Mouse (Mus musculus) liver, embryonic 14.5 days (tissue): Measurements from ENCODE around the gene Nudt4. TPM values are rescaled to one million over a fixed set of nuclear protein-coding genes. Genes with fewer than 3 reads are reported as not detected.

Experiments used
- ATAC-seq: fragments of 200-750 bp; cut with Nextera tagmentation; 2 replicates; pipeline ENCODE4 v1.8.0; 2017; ENCODE audit warnings: moderate number of reproducible peaks, mild to moderate bottlenecking, moderate library complexity; ENCODE audit not compliant: insufficient read depth
- DNase-seq, 3 experiments: peaks; one replicate each; pipeline ENCODE4 v3.0.0-alpha.2; 2012 to 2013; ENCODE audit warnings: low read depth in 3 of 3, low spot score in 3 of 3
- H3K27ac ChIP-seq: fragments of 300-500 bp; sonication (generic); 2 replicates; pipeline ENCODE4 v1.5.1; 2014; ENCODE audit warnings: moderate library complexity, mild to moderate bottlenecking, control low read depth, inconsistent platforms
- H3K27me3 ChIP-seq: fragments of 300-500 bp; sonication (generic); 2 replicates; pipeline ENCODE4 v1.6.1; 2014; ENCODE audit warnings: mild to moderate bottlenecking, low read length, moderate library complexity; ENCODE audit not compliant: control insufficient read depth, insufficient read depth
- H3K36me3 ChIP-seq: fragments of 300-500 bp; sonication (generic); replicated peaks from 2 replicates; pipeline ENCODE4 v1.6.1; 2014; ENCODE audit warnings: low read depth; ENCODE audit not compliant: control insufficient read depth, insufficient read depth
- H3K4me1 ChIP-seq, 2 experiments: fragments of 200-500 bp in 1 of 2; fragments of 300-500 bp in 1 of 2; sonication (generic) in 1 of 2; replicated peaks; 2 replicates each; pipeline ENCODE4 v1.6.1; 2012 to 2014; ENCODE audit warnings: antibody characterized with exemption in 1 of 2, inconsistent platforms in 1 of 2, low read length in 1 of 2; ENCODE audit not compliant: control insufficient read depth in 2 of 2, insufficient read depth in 2 of 2
- H3K4me2 ChIP-seq: fragments of 300-500 bp; sonication (generic); 2 replicates; pipeline ENCODE4 v1.6.1; 2014; ENCODE audit warnings: low read depth, mild to moderate bottlenecking, control low read depth, moderate library complexity
- H3K4me3 ChIP-seq, 2 experiments: fragments of 200-500 bp in 1 of 2; fragments of 300-500 bp in 1 of 2; sonication (generic) in 1 of 2; 2 replicates each; pipeline ENCODE4 v1.5.1; 2012 to 2014; ENCODE audit warnings: low read depth in 2 of 2, low read length in 2 of 2, mild to moderate bottlenecking in 2 of 2, control low read depth in 1 of 2, inconsistent platforms in 1 of 2, moderate library complexity in 1 of 2; ENCODE audit not compliant: insufficient read depth in 1 of 2
- H3K9ac ChIP-seq: fragments of 300-500 bp; sonication (generic); replicated peaks from 2 replicates; pipeline ENCODE4 v1.6.1; 2014; ENCODE audit warnings: mild to moderate bottlenecking, control low read depth, moderate library complexity
- H3K9me3 ChIP-seq: fragments of 300-500 bp; sonication (generic); 2 replicates; pipeline ENCODE4 v1.6.1; 2016; ENCODE audit warnings: low read length, mixed read lengths; ENCODE audit not compliant: control insufficient read depth
- CTCF ChIP-seq: IDR thresholded peaks from 2 replicates; pipeline ENCODE4 v1.5.1; 2016; ENCODE audit warnings: antibody characterized with exemption, low read depth, control low read depth
- EP300 ChIP-seq: IDR thresholded peaks from 2 replicates; pipeline ENCODE4 v1.6.1; 2016; ENCODE audit warnings: antibody characterized with exemption, low read depth
- WGBS: fragments of 180-500 bp; shearing (Covaris S2); extraction: QIAGEN DNeasy Blood & Tissue Kit; methylation state at CpG from one replicate; pipeline ENCODE4 v1.1.7; 2014; ENCODE audit not compliant: insufficient replicate concordance; 5-methylcytosine and 5-hydroxymethylcytosine counted together
- polyA plus RNA-seq, 2 experiments: library from polyadenylated mRNA; depleted of rRNA in 1 of 2; stranded (reverse) in 1 of 2; unstranded in 1 of 2; fragments of >200 nt; fragmentation: Nextera tagmentation in 1 of 2; extraction: Ambion mirVana in 1 of 2; gene quantifications; 2 replicates each; pipeline versions ENCODE4 v1.2.1 to v1.2.3; 2012 to 2014

Gene Nudt4
- polyA plus RNA-seq, 2 experiments = 49.7 to 95.5 TPM

- H3K27ac ChIP-seq = peak overlapping the region; percentile 91
- DNase-seq (no peak), ATAC-seq (no peak)
- H3K4me2 ChIP-seq = peak overlapping the region; percentile 66
- TF ChIP-seq CTCF (no peak), EP300 (no peak)
- no peaks in the 10 kb centered on the region for H3K9me3 ChIP-seq
- peak overlapping the region; percentile 84 for H3K9ac ChIP-seq
- peak overlapping the region in 1 of 2 experiments; percentile 36; a peak in 1 of 4 replicates for H3K4me3 ChIP-seq
- H3K4me1 ChIP-seq = peaks cover 43 to 49% of the 10 kb centered on the region in 2 experiments
- no peaks in the 10 kb centered on the region for H3K36me3 ChIP-seq
- H3K27me3 ChIP-seq = no peaks in the 10 kb centered on the region
- WGBS = 90% methylated on average over 6 of the region's 6 CpGs
These were observed 4.1 kb upstream of the Nudt4 start for GRCm38 (mm10) chr10:95568016-95568415.

GRCm38 (mm10) chr10:95567550-95567949 lies 3.6 kb upstream of the Nudt4 start:
- no peaks in the 10 kb centered on the region for H3K27me3 ChIP-seq
- H3K9ac ChIP-seq = no peak overlapping the region
- DNase-seq (no peak), ATAC-seq (no peak)
- H3K4me3 ChIP-seq = no peak overlapping the region
- peak overlapping the region; percentile 58 for H3K27ac ChIP-seq
- peaks cover 43 to 49% of the 10 kb centered on the region in 2 experiments for H3K4me1 ChIP-seq
- peaks cover under 1% of the 10 kb centered on the region for H3K36me3 ChIP-seq
- TF ChIP-seq EP300 = no peak
- no peak for TF ChIP-seq CTCF
- WGBS = 84% methylated on average over 5 of the region's 5 CpGs
- no peaks in the 10 kb centered on the region for H3K9me3 ChIP-seq
- H3K4me2 ChIP-seq = no peak overlapping the region

DNA sequence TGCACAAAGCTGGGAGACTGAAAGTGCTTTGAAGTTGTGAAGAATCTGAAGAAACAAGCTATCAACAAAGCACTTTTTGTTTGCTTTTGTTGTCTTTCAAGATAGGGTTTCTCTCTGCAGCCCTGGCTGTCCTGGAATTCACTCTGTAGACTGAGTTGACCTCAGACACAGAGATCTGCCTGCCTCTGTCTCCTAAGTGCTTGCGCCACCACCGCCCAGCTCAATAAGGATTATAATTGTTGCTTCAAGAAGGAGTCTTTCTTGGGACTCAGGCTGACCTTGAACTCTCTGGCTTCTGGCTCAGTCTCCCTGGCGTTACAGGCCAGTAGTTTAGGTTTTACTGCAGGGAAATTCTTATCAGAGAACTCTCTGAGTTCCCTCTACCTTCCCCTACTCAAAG lies 2.8 kb upstream of the Nudt4 start:
- ATAC-seq = no peak
- H3K9me3 ChIP-seq = no peaks in the 10 kb centered on the region
- WGBS = 75% methylated on average over 3 of the region's 3 CpGs
- TF ChIP-seq EP300 (no peak), CTCF (no peak)
- no peaks in the 10 kb centered on the region for H3K27me3 ChIP-seq
- H3K4me3 ChIP-seq = no peak overlapping the region
- H3K4me2 ChIP-seq = no peak overlapping the region
- H3K4me1 ChIP-seq = peaks cover 43 to 49% of the 10 kb centered on the region in 2 experiments
- no peak overlapping the region for H3K9ac ChIP-seq
- DNase-seq = no peak
- peaks cover 4% of the 10 kb centered on the region for H3K36me3 ChIP-seq
- peak overlapping the region; percentile 58 for H3K27ac ChIP-seq

DNA sequence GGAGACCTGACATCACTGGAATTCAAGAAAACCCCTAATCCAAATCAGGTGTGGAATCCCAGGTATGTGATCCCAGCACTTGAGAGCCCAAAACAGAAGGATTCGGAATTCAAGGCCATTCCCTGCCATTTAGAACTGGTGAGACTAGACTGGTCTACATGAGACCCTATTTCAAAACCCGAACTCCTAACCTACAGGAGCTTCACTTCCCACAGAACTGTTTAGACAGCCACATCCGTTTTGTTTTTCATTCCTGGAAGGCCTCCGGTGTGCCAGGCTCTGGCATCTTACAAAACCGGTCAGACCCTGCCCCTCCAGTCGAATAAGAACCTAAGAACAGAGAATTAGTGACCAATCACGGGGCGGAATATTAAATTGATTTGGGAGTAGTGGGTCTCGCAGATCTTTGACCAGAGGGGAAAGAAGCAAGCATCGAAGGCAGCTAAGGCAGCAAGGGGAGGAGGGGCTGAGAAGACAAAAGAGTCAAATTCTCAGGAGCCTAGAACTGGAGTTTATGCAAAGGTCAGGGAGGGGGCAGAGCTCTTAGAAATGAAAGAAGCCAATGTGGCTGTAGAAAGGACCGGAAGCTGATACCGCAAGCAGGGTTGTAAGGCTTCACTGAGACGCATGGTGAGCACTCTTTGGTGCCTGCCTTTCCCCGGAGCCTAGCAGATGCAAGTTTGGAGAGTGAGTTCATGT lies 1.4 kb upstream of the Nudt4 start:
- peak overlapping the region; percentile 63 for H3K4me2 ChIP-seq
- peak overlapping the region; percentile 2 for H3K27ac ChIP-seq
- no peak for DNase-seq
- no peak for ATAC-seq
- peak overlapping the region in 1 of 2 experiments; percentile 11; a peak in 1 of 4 replicates for H3K4me3 ChIP-seq
- H3K4me1 ChIP-seq = peaks cover 40 to 51% of the 10 kb centered on the region in 2 experiments
- WGBS = 25% methylated on average over 14 of the region's 14 CpGs
- no peak for TF ChIP-seq CTCF
- TF ChIP-seq EP300 = no peak
- H3K36me3 ChIP-seq = peaks cover 16% of the 10 kb centered on the region
- no peaks in the 10 kb centered on the region for H3K27me3 ChIP-seq
- peak overlapping the region; percentile 23; the same call in 1 of the 2 replicates for H3K9ac ChIP-seq
- no peaks in the 10 kb centered on the region for H3K9me3 ChIP-seq

DNA sequence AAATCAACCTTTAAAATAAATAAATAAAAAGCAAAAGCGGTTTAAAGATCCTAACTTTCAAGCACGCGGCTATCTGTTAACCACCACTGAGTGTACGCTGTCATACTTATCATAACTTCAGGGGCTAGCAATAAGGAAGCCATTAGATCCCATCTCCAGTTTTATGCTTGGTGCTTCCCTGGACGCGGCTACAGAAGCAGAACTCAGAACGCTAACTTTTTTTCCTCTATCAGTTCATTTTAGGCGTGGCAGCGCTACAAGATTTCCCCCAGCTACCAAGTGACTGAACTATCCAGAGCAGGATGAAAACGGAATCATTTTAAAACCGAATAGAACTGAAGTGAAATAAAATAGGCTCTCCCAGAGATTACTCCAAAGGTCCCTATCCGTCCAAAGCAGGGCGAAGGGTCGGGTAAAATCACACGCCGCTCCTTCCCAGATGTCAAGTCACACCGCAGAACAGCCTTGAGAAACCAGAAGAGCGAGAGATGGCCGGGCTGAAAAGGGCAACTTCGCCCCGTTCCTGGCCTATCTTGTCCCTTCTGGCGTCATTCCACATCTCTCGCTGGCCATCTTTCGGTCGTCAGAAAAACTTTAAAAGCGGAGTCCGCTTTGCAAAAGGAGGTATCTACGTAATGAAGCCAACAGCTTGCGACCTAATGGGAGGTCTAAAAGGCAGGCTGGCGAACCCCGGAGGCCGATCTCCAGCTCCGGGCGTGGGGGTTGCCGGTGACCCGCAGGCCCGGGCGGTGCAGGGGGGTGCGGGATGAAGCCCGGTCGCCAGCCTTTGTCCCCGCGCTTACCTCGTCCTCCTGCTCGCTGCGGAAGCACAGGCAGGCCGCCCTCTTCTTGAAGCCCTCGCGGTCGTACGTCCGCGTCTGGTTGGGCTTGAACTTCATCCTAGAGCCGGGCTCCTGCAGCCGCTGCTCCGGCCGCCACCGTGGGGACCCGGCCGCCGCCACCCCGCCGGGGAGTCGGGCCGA lies 796 bp downstream of the Nudt4 start:
- DNase-seq (no peak), ATAC-seq (peak; percentile 33)
- Histone ChIP-seq H3K4me2 (peak overlapping the region; percentile 63), H3K9ac (peak overlapping the region; percentile 99), H3K27ac (peak overlapping the region; percentile 87), H3K4me3 (peak overlapping the region; percentile 98 to 99), H3K27me3 (no peaks in the 10 kb centered on the region), H3K36me3 (peaks cover 36% of the 10 kb centered on the region), H3K9me3 (no peaks in the 10 kb centered on the region), H3K4me1 (peaks cover 29 to 50% of the 10 kb centered on the region in 2 experiments)
- under 1% methylated on average over 65 of the region's 65 CpGs for WGBS
- TF ChIP-seq CTCF (no peak), EP300 (no peak)
